Mouse (Mus musculus) gastrocnemius, postnatal 10 days (tissue): ENCODE results near the gene Alpl. TPM values are rescaled to one million over a fixed set of nuclear protein-coding genes. Genes with fewer than 3 reads are reported as not detected.
A peak's percentile ranks its signal among the peaks of the same experiment; 100 is the strongest.

ENCODE experiments used
- DNase-seq: peaks from one replicate; pipeline ENCODE4 v3.0.0; 2021; ENCODE audit warnings: mixed read lengths
- total RNA-seq, 2 experiments: library from RNA; stranded (reverse); gene quantifications; 2 replicates each; pipeline ENCODE4 v1.2.3; 2021

The Alpl gene
- total RNA-seq, 2 experiments from 2014 or later: 2.7 to 20.8 TPM

GRCm38 (mm10) chr4:137770901-137771612 is 25.1 kb downstream of the Alpl start:
- peak; percentile 52 for DNase-seq

GRCm38 (mm10) chr4:137769635-137770034 is 26.5 kb downstream of the Alpl start:
- no peak for DNase-seq

- no peak for DNase-seq
Measured at GRCm38 (mm10) chr4:137768831-137769230, 27.4 kb downstream of the Alpl start.

GRCm38 (mm10) chr4:137768381-137768780 is 27.8 kb downstream of the Alpl start:
- DNase-seq: no peak

- DNase-seq: no peak
Measured at GRCm38 (mm10) chr4:137766365-137766764, 29.8 kb downstream of the Alpl start.

GRCm38 (mm10) chr4:137765554-137765971 is 30.6 kb downstream of the Alpl start:
- no peak for DNase-seq

- no peak for DNase-seq
Measured at GRCm38 (mm10) chr4:137764621-137765020, 31.6 kb downstream of the Alpl start.

- DNase-seq: peak; percentile 43
Measured at GRCm38 (mm10) chr4:137763920-137764495, 32.2 kb downstream of the Alpl start.

- DNase-seq: no peak
Measured at GRCm38 (mm10) chr4:137762886-137763285, 33.3 kb downstream of the Alpl start.

GRCm38 (mm10) chr4:137754446-137754845 is 41.7 kb downstream of the Alpl start:
- DNase-seq: no peak

GRCm38 (mm10) chr4:137753199-137753598 is 43.0 kb downstream of the Alpl start:
- DNase-seq: no peak

GRCm38 (mm10) chr4:137752471-137752870 is 43.7 kb downstream of the Alpl start:
- no peak for DNase-seq

GRCm38 (mm10) chr4:137751717-137752116 is 44.5 kb downstream of the Alpl start:
- DNase-seq: no peak

GRCm38 (mm10) chr4:137751310-137751709 is 44.9 kb downstream of the Alpl start:
- DNase-seq: no peak

- DNase-seq: no peak
Measured at GRCm38 (mm10) chr4:137750121-137750520, 46.1 kb downstream of the Alpl start.

GRCm38 (mm10) chr4:137749680-137750079 is 46.5 kb downstream of the Alpl start:
- no peak for DNase-seq

GRCm38 (mm10) chr4:137748726-137749125 is 47.5 kb downstream of the Alpl start:
- no peak for DNase-seq

- no peak for DNase-seq
Measured at GRCm38 (mm10) chr4:137747590-137747989, 48.6 kb downstream of the Alpl start.

GRCm38 (mm10) chr4:137747091-137747490 is 49.1 kb downstream of the Alpl start:
- no peak for DNase-seq

GRCm38 (mm10) chr4:137744433-137744918 is 51.7 kb downstream of the Alpl start:
- DNase-seq: peak; percentile 60

GRCm38 (mm10) chr4:137743791-137744190 is 52.4 kb downstream of the Alpl start:
- no peak for DNase-seq

- no peak for DNase-seq
Measured at GRCm38 (mm10) chr4:137740350-137740749, 55.8 kb downstream of the Alpl start.

GRCm38 (mm10) chr4:137739151-137739923 is 56.8 kb downstream of the Alpl start:
- no peak for DNase-seq
